Mouse (Mus musculus) right cerebral cortex, adult 18-20 months (tissue): ENCODE measurements around the gene Nms.

ENCODE experiments used
- DNase-seq: peaks from one replicate; pipeline ENCODE4 v3.0.0; 2022; ENCODE audit warnings: mixed read lengths

The Nms gene

GRCm38 (mm10) chr1:38938849-38939248 lies at the start of gene Nms:
Nms (plus strand) TSS chr1:38939149.
- no peak for DNase-seq

- no peak for DNase-seq
Observed at GRCm38 (mm10) chr1:38891444-38891843, 47.5 kb upstream of the Nms start.

DNA sequence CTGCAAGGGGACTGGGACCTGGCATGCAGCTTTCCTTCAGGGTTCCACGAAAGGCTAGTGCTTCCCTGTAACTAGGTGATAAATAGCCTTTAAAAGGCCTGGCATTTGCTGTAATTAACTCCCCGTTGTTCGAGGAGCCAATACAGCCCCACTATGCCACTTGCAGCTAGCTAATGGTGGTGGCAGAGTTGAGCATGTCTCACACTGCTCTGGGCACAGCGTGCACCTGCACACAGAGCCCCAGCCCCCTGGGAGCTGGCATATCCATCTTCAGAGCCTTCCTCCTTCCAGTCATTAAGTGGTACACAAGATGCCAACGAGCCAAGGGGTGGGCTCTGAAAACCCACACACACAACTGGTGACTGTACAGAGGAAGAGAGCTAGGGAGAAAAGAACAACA lies 45.9 kb upstream of the Nms start:
- DNase-seq, result no peak

DNA sequence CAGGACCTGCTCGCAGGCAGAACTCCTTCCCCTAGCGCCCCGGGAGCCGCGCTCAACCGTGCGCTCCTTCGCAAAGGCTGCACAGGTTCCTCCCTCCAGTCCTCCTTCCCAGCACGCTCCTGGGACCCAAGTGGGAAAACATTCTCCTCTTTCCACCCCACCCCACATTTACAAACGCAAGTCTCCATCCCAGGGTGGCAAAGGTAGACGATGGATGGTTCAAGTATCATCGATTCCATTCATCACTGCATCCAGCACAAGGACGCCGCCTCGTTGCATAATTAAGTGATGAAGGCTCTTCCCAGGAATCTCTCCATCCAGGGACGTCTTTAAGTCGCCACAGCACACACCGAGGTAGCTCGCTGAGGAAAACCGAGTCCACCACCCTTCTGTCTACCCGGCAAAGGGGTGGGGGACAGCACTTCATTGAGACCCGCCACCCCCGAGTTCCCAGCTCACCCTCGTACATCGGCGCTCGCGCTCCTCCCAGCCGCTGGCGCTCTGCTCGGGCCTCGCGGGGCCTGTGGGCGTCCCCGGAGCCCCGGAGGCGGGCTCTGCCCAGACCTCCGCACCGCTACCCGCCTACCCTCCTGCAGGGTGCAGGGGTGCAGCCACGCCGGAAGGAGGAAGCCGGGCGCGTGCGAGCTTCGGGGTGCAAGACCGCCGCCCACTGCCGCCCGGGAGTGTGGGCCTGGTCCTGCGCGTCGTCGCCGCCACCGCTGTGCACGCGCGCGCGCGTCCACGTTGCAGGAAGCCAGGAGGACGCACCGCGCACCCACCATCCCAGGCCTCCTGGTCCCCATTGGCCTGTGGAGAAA lies 41.3 kb upstream of the Nms start, which contains the start of gene Chst10:
TSS of gene Chst10 (minus strand) at position 731 of the 818 bp plus-strand sequence.
- DNase-seq, result peak; percentile 89

DNA sequence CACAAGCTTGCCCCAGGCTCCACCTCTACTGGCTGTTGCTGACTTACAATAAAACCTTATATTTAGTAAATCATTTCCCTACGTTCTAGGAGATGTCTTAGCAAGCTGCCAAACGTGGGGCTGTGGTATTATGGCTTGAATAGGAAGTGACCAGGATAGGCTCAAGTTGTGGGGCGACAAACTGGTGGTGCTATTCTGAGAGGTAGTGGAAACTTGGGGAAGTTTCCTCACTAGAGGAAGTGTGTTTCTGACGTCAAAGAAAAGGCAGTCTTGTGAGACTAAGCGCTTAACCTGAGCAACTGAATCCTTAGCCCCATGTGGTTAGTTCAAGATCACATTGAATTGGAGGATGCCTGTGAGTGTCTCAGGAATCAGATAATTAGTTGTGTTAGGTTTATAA lies 36.4 kb upstream of the Nms start:
- DNase-seq, result no peak

DNA sequence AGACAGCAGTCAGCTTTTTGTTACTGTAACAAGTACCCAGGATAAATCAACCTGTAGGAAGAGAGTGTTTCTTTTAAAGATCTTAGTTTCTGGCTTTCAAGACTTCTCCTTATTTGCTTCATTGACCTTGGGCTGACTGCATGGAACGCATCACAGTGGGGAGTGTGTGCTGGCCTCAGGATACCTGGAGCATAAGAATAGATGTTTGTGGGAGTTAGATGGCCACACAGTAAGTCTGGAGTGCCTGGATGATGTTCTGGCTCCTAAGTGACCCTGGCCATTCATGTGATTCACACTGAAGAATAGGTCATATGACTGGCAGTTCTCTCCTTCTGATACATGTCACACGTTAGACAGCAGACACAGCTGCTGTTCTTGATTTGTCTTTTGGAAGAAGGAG lies 35.0 kb upstream of the Nms start:
- DNase-seq, result no peak

DNA sequence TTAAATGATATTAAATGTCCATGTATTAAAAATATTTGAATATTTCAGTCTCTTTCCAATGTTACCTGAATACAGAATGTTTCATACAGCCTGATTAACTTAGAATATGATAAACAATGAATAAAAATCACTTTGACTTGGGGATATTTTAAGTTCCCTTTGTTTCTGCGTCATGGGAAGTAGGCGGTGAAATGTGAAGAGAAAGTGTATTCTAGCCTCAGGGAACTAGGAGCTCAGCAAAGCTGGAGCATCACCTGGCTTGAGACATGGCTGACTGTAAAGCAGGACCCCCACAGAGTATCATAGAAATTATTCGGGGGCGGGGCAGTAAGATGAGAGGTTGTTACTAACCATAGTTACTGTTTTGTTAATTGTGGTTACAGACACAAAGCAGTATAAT lies 10.0 kb upstream of the Nms start:
- peak; percentile 29 for DNase-seq

DNA sequence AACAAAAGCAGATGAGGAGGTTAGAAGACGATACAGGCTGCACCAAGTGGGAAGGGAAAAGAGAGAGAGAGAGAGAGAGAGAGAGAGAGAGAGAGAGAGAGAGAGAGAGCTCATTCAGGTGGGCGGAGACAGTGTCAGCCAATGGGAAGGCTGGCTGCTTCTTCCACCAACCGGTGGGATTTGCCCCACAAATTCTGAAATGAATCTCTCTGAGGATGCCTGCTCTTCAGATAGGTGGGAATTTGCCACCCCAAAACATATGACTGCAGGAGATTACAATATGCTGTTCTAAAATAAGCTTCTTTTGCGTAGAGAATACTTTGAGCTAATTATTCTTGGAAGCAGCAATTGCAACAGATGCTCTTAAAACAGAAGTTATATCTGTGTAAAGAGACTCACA lies 9.5 kb upstream of the Nms start:
- peak; percentile 25 for DNase-seq

- DNase-seq, result peak; percentile 43
Observed at GRCm38 (mm10) chr1:38930767-38931166, 8.2 kb upstream of the Nms start.

- DNase-seq, result no peak
Observed at GRCm38 (mm10) chr1:38934668-38935067, 4.3 kb upstream of the Nms start.

DNA sequence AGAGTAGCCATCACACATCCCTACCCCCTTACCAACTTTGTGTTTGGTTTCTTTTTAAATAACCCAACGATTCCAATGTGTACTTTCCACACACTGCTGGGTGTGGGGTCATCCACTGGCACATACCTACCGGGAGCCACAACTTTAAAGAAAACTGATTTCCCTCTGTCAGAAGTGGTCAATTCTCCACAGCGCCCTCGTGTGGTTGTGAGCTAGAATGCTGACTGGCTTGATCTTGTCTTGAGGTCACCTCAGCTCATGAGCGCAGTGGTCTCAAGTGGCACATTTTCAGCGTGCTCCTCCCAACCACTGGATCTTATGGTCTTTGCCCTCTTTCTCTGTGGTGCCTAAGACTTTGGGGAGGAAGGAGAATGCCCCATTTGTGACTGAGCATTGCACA lies 2.2 kb upstream of the Nms start:
- peak; percentile 23 for DNase-seq

DNA sequence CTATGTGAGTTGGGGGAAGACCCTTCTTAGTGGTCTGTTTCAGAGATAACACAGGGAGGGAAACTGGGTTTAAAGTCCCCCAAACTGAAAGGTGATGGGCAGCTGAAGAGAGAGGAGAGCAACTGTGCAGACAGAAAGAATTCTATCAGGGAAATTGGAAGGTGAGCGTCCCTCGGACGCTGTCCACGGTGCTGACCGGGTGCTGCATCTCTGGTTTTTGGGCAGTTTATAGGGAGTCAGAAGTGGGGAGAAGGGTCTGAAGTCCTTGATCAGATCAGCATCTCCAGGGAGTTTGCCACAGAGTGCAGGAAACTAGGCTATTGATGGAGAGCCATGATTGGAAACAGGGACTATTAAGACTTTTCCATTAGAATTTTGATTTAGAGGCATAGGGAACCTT lies 659 bp downstream of the Nms start:
- no peak for DNase-seq

DNA sequence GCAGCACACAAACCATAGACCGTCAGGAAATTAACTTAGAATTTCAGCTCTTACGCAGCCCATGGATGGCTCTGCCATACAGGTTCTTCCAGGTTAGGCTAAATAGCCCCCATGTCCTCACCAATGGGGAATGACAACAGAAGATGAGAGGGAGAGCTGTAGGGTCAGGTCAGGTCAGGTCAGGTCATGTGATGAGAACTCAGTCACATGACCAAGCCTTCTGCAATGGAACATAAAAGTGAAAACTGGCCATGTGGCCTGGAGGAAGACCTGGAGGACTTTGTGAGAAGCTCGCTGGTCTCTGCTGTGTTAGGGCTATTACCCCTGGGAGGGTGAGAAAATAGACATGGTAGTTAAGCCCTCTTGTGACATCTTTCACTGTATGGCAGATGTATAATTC lies 17.5 kb downstream of the Nms start:
- DNase-seq, result no peak

DNA sequence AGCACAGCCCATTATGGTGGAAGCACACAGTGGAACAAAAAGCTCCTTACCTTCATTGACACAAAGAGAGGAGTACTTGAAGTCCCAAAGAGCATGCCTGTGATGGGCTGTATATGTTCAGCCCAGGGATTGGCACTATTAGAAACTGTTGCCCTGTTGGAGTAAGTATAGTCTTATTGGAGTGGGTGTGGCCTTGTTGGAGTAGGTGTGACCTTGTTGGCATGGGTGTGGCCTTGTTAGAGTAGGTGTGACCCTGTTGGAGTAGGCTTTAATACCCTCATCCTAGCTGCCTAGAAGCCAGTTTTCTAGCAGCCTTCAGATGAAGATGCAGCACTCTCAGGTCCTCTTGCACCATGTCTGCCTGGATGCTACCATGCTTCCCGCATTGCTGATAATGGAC lies 30.2 kb downstream of the Nms start:
- no peak for DNase-seq

DNA sequence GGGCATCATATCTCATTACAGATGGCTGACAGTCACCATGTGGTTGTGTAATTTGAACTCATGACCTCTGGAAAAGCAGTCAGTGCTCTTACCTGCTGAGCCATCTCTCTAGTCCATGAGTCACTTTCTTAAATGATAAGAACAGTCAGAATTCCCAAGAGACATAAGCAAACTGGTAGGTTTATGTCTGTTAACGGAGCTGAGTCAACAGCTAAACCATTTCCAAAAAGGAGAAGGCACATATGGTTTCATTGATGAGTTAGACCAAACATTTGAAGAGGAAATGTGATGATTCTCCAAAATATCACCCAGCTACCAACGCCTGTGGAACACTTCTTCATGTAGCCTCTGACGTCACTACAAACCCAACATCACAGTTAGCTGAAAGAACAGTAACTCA lies 32.8 kb downstream of the Nms start:
- no peak for DNase-seq

DNA sequence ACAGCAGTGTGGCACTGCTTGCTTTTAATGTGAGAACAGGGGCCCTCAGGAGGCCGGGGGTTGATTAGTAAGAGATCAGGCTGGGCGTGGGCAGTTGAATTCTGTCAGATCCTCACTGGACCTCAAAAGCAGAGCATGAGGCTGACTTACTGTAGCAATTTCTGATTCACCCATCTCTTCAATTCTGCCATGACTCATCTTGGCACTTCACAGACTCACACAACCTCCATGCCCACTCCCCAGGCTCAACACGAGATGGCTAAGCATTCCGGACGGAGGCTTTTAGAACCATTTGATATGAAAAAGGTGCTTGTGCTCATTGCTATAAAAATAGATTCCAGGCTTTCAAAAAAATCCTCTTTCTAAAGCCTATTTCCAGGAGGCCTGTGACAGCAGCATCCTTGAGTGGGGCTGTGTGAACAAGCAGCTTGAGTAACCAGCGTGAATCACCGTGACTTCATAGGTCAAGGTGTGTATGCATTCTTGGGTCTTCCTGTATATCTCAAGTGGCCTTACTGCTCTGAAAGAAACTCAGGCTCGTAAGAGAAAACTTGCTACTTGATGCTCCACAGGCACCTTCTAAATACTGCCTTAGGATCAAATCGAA lies 34.1 kb downstream of the Nms start:
- peak; percentile 57 for DNase-seq

DNA sequence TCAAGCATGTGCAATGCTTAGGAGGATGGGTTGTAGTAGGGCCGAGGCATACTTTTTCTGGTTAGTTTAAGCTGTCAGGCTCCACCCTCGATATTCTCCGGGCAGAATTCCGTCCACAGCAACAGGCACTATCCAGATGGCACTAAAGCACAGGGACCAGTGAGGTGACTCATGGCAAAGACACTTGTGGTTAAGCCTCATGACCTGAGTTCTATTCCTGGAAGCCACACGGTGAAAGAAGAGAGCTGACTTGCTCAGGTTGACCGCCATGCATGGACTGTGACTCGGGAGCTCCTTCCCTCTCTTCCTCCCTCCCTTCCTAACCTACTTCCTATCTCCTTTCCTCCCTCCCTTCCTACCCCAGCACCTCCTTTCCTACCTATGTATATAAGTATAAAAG lies 41.0 kb downstream of the Nms start:
- no peak for DNase-seq

- DNase-seq, result no peak
Observed at GRCm38 (mm10) chr1:38983870-38984269, 44.9 kb downstream of the Nms start.

- no peak for DNase-seq
Observed at GRCm38 (mm10) chr1:38985308-38985707, 46.4 kb downstream of the Nms start, which contains the start of gene Pdcl3. Pdcl3 (plus strand) TSS chr1:38985608.

- DNase-seq, result peak; percentile 97
Observed at GRCm38 (mm10) chr1:38987080-38987864, 48.3 kb downstream of the Nms start.

GRCm38 (mm10) chr1:38987865-38988211 lies 48.9 kb downstream of the Nms start:
- DNase-seq, result no peak

DNA sequence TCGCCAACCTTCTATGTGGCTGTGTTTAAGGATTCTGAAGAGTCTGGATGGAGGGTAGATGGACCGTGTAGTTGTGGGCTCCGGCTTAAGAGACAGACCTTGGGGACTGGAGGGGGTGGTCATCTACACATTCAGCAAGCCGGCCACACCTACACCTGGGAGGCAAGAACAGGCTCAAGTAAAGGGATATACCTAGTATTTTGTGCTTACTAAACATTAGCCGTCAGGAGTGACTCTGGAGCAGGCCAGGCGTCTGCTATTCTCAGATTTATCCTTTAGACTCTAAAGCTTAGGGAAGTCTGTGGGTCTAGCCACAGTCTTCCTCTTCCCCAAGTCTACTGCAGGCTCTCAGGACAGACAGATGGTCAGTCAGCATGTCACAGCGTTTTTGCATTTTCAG lies 49.4 kb downstream of the Nms start:
- no peak for DNase-seq

GRCm38 (mm10) chr1:38992365-38992764 lies 53.4 kb downstream of the Nms start:
- no peak for DNase-seq
